Mouse (Mus musculus) kidney, postnatal 0 days (tissue): ENCODE data around the gene Bcar3. TPM values are rescaled to one million over a fixed set of nuclear protein-coding genes. Genes with fewer than 3 reads are reported as not detected.
A peak's percentile ranks its signal among the peaks of the same experiment; 100 is the strongest.

ENCODE experiments used
- ATAC-seq: fragments of 200-750 bp; cut with Nextera tagmentation; replicated peaks from 2 replicates; pipeline ENCODE4 v1.8.0; 2017; ENCODE audit warnings: low read depth, moderate number of reproducible peaks, moderate TSS enrichment, moderate library complexity; ENCODE audit not compliant: low FRiP score
- DNase-seq: peaks from one replicate; pipeline ENCODE4 v3.0.0-alpha.2; 2016; ENCODE audit warnings: low spot score
- H3K27ac ChIP-seq: fragments of 300-500 bp; sonication (generic); 2 replicates; pipeline ENCODE4 v1.5.1; 2014; ENCODE audit warnings: mild to moderate bottlenecking
- H3K27me3 ChIP-seq: fragments of 300-500 bp; sonication (generic); 2 replicates; pipeline ENCODE4 v1.6.1; 2014; ENCODE audit warnings: low read length, mixed read lengths; ENCODE audit not compliant: insufficient read depth
- H3K36me3 ChIP-seq: fragments of 300-500 bp; sonication (generic); 2 replicates; pipeline ENCODE4 v1.6.1; 2014; ENCODE audit warnings: low read length, mixed read lengths; ENCODE audit not compliant: insufficient read depth
- H3K4me1 ChIP-seq: fragments of 300-500 bp; sonication (generic); replicated peaks from 2 replicates; pipeline ENCODE4 v1.6.1; 2014; ENCODE audit warnings: antibody characterized with exemption, low read length, mixed read lengths; ENCODE audit not compliant: insufficient read depth
- H3K4me2 ChIP-seq: fragments of 300-500 bp; sonication (generic); 2 replicates; pipeline ENCODE4 v1.6.1; 2014; ENCODE audit warnings: mild to moderate bottlenecking, low read length, moderate library complexity, mixed read lengths
- H3K4me3 ChIP-seq: fragments of 300-500 bp; sonication (generic); replicated peaks from 2 replicates; pipeline ENCODE4 v1.5.1; 2014; ENCODE audit warnings: low read depth, low read length
- H3K9ac ChIP-seq: fragments of 300-500 bp; sonication (generic); 2 replicates; pipeline ENCODE4 v1.6.1; 2014; ENCODE audit warnings: low read depth, low read length
- H3K9me3 ChIP-seq: fragments of 300-500 bp; sonication (generic); replicated peaks from 2 replicates; pipeline ENCODE4 v1.6.1; 2016; ENCODE audit warnings: low read length, inconsistent platforms, mixed read lengths
- CTCF ChIP-seq: IDR thresholded peaks from 2 replicates; pipeline ENCODE4 v1.5.1; 2016; ENCODE audit warnings: antibody characterized with exemption, low read depth, mild to moderate bottlenecking, moderate library complexity
- WGBS: fragments of 180-500 bp; shearing (Covaris S2); extraction: QIAGEN DNeasy Blood & Tissue Kit; methylation state at CpG from one replicate; pipeline ENCODE4 v1.1.7; 2014; 5-methylcytosine and 5-hydroxymethylcytosine counted together
- polyA plus RNA-seq: library from polyadenylated mRNA; unstranded; fragments of >200 nt; fragmentation: Nextera tagmentation; extraction: Ambion mirVana; gene quantifications from 2 replicates; pipeline ENCODE4 v1.2.1, GENCODE M21; 2015

The Bcar3 gene
- polyA plus RNA-seq, 1 experiment from 2014 or later, result 18.8 TPM

GRCm38 (mm10) chr3:122460848-122461511, 167.0 kb downstream of the Bcar3 start:
- Histone ChIP-seq H3K4me1 (0 out of 2 replicates have a peak, but pooled peaks cover 2% of the 10 kb centered on the region), H3K36me3 (no peaks in the 10 kb centered on the region), H3K27ac (peak overlapping the region; percentile 3; the same call in 1 of the 2 replicates), H3K9me3 (no peaks in the 10 kb centered on the region), H3K27me3 (no peaks in the 10 kb centered on the region), H3K4me3 (no peak overlapping the region), H3K4me2 (no peak overlapping the region), H3K9ac (no peak overlapping the region)
- TF ChIP-seq CTCF, result no peak
- DNase-seq (no peak), ATAC-seq (no peak)
- WGBS, result 51% methylated on average over 8 of the region's 8 CpGs

- 0 out of 2 replicates have a peak, but pooled peaks cover 2% of the 10 kb centered on the region for H3K4me1 ChIP-seq
- DNase-seq, result no peak
- no peak for TF ChIP-seq CTCF
- no peak overlapping the region for H3K4me2 ChIP-seq
- peak overlapping the region; percentile 3; the same call in 1 of the 2 replicates for H3K27ac ChIP-seq
- no peak for ATAC-seq
- no peaks in the 10 kb centered on the region for H3K27me3 ChIP-seq
- H3K9ac ChIP-seq, result no peak overlapping the region
- no peaks in the 10 kb centered on the region for H3K9me3 ChIP-seq
- no peak overlapping the region for H3K4me3 ChIP-seq
- no peaks in the 10 kb centered on the region for H3K36me3 ChIP-seq
- WGBS, result 73% methylated on average over 11 of the region's 11 CpGs
Measured at GRCm38 (mm10) chr3:122461512-122461881, 167.6 kb downstream of the Bcar3 start.

- peak; percentile 34; the same call in 1 of the 2 replicates for TF ChIP-seq CTCF
- ATAC-seq (0 out of 2 replicates have a peak, but pooled peaks have one; percentile 23), DNase-seq (peak; percentile 86)
- no peaks in the 10 kb centered on the region for H3K9me3 ChIP-seq
- H3K27ac ChIP-seq, result no peak overlapping the region
- 0 out of 2 replicates have a peak, but pooled peaks cover 2% of the 10 kb centered on the region for H3K4me1 ChIP-seq
- no peak overlapping the region for H3K4me2 ChIP-seq
- H3K27me3 ChIP-seq, result no peaks in the 10 kb centered on the region
- H3K36me3 ChIP-seq, result no peaks in the 10 kb centered on the region
- no peak overlapping the region for H3K9ac ChIP-seq
- WGBS, result 45% methylated on average over 18 of the region's 18 CpGs
- H3K4me3 ChIP-seq, result no peak overlapping the region
Measured at GRCm38 (mm10) chr3:122461932-122462871, 168.3 kb downstream of the Bcar3 start.

- H3K27ac ChIP-seq, result peak overlapping the region; percentile 25; the same call in 1 of the 2 replicates
- no peak for DNase-seq
- WGBS, result 83% methylated on average over 9 of the region's 9 CpGs
Measured at GRCm38 (mm10) chr3:122463166-122463565, 169.2 kb downstream of the Bcar3 start.

DNA sequence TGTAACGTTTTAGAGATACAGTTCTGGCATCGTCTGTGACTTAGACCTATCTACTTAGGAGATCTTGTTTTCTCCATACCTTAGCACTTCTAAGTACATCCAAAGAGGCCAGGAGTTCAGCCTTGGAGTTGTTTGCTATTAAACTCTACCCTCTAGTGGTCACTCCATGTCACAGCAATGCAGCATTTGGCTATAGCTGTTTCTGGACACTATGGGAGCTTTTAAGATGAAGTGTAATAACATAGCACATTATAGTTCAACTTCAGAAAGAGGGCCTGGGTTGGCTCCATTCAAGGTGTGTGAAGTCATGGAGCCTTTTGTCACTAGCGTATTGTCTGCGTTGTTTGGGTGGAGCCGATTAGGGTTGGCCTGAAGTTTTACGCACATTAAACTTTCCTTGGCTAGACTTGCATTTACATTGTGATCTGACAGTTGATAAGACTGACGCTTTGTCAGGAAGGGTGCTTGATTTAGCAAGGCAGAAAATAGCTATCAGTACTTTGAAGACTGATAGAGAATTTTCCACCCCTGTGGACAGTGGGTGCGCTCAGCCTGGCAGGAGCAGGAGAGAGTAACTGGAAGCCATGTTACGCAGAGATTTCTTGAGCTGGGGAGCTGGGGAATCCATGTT, 172.3 kb downstream of the Bcar3 start:
- Histone ChIP-seq H3K9me3 (no peaks in the 10 kb centered on the region), H3K4me3 (no peak overlapping the region), H3K9ac (no peak overlapping the region), H3K4me1 (no peaks in the 10 kb centered on the region), H3K27me3 (no peaks in the 10 kb centered on the region), H3K4me2 (no peak overlapping the region), H3K27ac (no peak overlapping the region), H3K36me3 (no peaks in the 10 kb centered on the region)
- ATAC-seq, result 0 out of 2 replicates have a peak, but pooled peaks have one; percentile 34
- DNase-seq, result peak; percentile 94
- TF ChIP-seq CTCF, result peak; percentile 94
- WGBS, result 48% methylated on average over 9 of the region's 9 CpGs

More at GRCm38 (mm10) chr3:122463166-122463565, 169.2 kb downstream of the Bcar3 start:
- 0 out of 2 replicates have a peak, but pooled peaks cover 2% of the 10 kb centered on the region for H3K4me1 ChIP-seq
- no peak for ATAC-seq
- no peaks in the 10 kb centered on the region for H3K27me3 ChIP-seq
- no peak overlapping the region for H3K4me2 ChIP-seq
- no peak overlapping the region for H3K9ac ChIP-seq
- H3K36me3 ChIP-seq, result no peaks in the 10 kb centered on the region
- H3K4me3 ChIP-seq, result no peak overlapping the region
- no peak for TF ChIP-seq CTCF
- no peaks in the 10 kb centered on the region for H3K9me3 ChIP-seq

GRCm38 (mm10) chr3:122467977-122468376, 174.0 kb downstream of the Bcar3 start:
- no peaks in the 10 kb centered on the region for H3K4me1 ChIP-seq
- no peak overlapping the region for H3K9ac ChIP-seq
- 59% methylated on average over 2 of the region's 2 CpGs for WGBS
- H3K4me2 ChIP-seq, result no peak overlapping the region
- peak; percentile 75 for TF ChIP-seq CTCF
- H3K9me3 ChIP-seq, result no peaks in the 10 kb centered on the region
- no peak overlapping the region for H3K4me3 ChIP-seq
- no peaks in the 10 kb centered on the region for H3K27me3 ChIP-seq
- DNase-seq (peak; percentile 51), ATAC-seq (no peak)
- H3K27ac ChIP-seq, result no peak overlapping the region
- no peaks in the 10 kb centered on the region for H3K36me3 ChIP-seq
